ENCODE assay signal across 20 mouse cellular contexts in the genomic region with DNA sequence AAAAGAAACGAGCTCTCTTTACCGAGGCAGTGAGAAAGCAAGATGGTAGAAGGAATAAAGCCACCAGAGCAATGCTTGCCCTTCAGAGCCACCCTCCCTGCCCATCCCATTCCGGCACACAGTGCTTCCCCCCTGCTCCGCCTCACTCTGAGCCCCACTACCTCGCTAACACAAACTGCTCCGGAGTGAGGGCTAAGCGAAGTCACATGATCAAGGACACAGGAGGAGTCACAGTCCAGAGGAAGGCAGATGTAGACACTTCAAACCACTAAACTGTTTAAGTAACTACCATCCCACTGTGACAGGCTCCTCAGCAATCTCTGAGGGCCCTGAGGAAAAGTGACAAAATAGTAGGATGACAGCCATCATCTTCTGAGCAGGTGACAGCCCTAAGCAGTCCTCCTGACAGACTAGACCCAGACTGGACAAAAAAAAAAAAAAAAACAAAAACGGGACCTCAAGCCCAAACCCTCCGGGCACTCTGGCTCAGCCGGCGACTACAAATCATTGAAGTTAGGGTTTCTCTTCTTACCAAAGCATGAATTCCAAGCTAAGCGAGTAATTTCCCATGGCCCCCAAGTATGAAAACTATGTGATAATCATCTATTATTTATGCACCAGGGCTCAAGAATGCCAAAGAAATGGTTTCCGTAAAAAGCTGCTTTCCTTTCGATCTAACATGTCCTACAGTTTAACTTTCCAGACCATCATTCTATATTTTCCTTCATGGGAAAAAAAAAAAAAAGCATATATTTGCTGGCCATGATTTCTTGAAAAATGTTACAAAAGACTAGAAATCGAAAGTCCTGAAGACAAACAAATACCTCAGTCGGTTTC. TPM values are rescaled to one million over a fixed set of nuclear protein-coding genes. Genes with fewer than 3 reads are reported as not detected.
DNase-seq lines count a peak whose midpoint lies in the region; ATAC-seq and TF ChIP-seq lines count a peak whose summit lies in the region.
"Had no signal": no experiment of that assay in that cellular context is flagged by ENCODE, and none has a peak within 500 bp of the region (broad histone marks: within the 10 kb centered on the region; RNA-seq: fewer than 3 reads in every experiment).

No protein-coding gene starts in this region.

- no peaks in the 10 kb centered on the region; the same call in 1 of the 2 replicates for H3K36me3 ChIP-seq in kidney, embryonic 15.5 days
- no peaks in the 10 kb centered on the region for H3K36me3 ChIP-seq in ES-E14 (ENCODE audit: control insufficient read depth, insufficient read depth, low read length, poor library complexity, severe bottlenecking)
- H3K36me3 ChIP-seq: midbrain, embryonic 12.5 days had no signal

- no peak for TF ChIP-seq POLR2A in embryonic fibroblast, embryonic 13.5 days (IDR thresholded peaks at IDR 0.05; ENCODE audit: low read depth, low read length)

- no peaks in the 10 kb centered on the region for H3K9me3 ChIP-seq in kidney, embryonic 15.5 days (replicated peaks)
- H3K9me3 ChIP-seq in ES-E14 (ENCODE audit: control insufficient read depth, insufficient read depth, low read depth, low read length) = no peaks in the 10 kb centered on the region
- H3K9me3 ChIP-seq: midbrain, embryonic 12.5 days had no signal

- no peak for TF ChIP-seq CTCF in gastrocnemius, adult 2 months (IDR thresholded peaks at IDR 0.05)
- no peak for TF ChIP-seq CTCF in embryonic fibroblast, embryonic 13.5 days (IDR thresholded peaks at IDR 0.05; ENCODE audit: borderline replicate concordance, insufficient read depth, low read length)

- WGBS in kidney, embryonic 15.5 days = 41% methylated on average over 16 of the region's 16 CpGs

- H3K27me3 ChIP-seq in kidney, embryonic 15.5 days = no peaks in the 10 kb centered on the region
- H3K27me3 ChIP-seq: midbrain, embryonic 12.5 days had no signal

- peaks cover 44% of the 10 kb centered on the region for H3K4me1 ChIP-seq in kidney, embryonic 15.5 days
- peaks cover 4 to 14% of the 10 kb centered on the region in 2 experiments; a peak in 2 of 4 replicates for H3K4me1 ChIP-seq in ES-E14 (ENCODE audit: control insufficient read depth in 2 of 2, insufficient read depth in 2 of 2, low read length in 2 of 2, poor library complexity in 1 of 2)
- H3K4me1 ChIP-seq in embryonic fibroblast, embryonic 13.5 days (ENCODE audit: control insufficient read depth, insufficient read depth, low read length) = peaks cover 25% of the 10 kb centered on the region
- H3K4me1 ChIP-seq: midbrain, embryonic 12.5 days had no signal

- in situ Hi-C loops in ES-E14 (cut with MboI; ENCODE audit: low sequenced_read_pairs in 2 of 2, unreplicated experiment in 2 of 2) = no loop called here

- peak overlapping the region; percentile 39; the same call in 1 of the 2 replicates for H3K27ac ChIP-seq in gastrocnemius, adult 2 months
- peak overlapping the region; percentile 67 for H3K27ac ChIP-seq in kidney, embryonic 15.5 days
- H3K27ac ChIP-seq in ES-E14 (ENCODE audit: insufficient read depth, low read depth, low read length, poor library complexity, severe bottlenecking) = no peak overlapping the region
- H3K27ac ChIP-seq in embryonic fibroblast, embryonic 13.5 days (ENCODE audit: insufficient read depth, low read length) = peak overlapping the region; percentile 98
- H3K27ac ChIP-seq: heart, adult 2 months; macrophage; midbrain, embryonic 12.5 days; stomach, postnatal 0 days had no signal

- H3K4me3 ChIP-seq in gastrocnemius, adult 2 months = no peak overlapping the region
- H3K4me3 ChIP-seq in kidney, embryonic 15.5 days (replicated peaks) = no peak overlapping the region
- H3K4me3 ChIP-seq in ES-E14 (ENCODE audit: insufficient read depth in 1 of 2, low read depth in 1 of 2, low read length in 2 of 2, poor library complexity in 1 of 2, severe bottlenecking in 1 of 2) = no peak overlapping the region
- peak overlapping the region; percentile 4; the same call in 1 of the 2 replicates for H3K4me3 ChIP-seq in embryonic fibroblast, embryonic 13.5 days (ENCODE audit: insufficient read depth, low read length)
- H3K4me3 ChIP-seq: heart, adult 2 months; midbrain, embryonic 12.5 days had no signal

- ATAC-seq in kidney, embryonic 15.5 days (replicated peaks; ENCODE audit: low FRiP score) = peak; percentile 59
- ATAC-seq in activated CD4-positive, CD25-positive, alpha-beta regulatory T cell, adult 4 months = no peak
- ATAC-seq: forebrain, embryonic 16.5 days had no signal

- DNase-seq in gastrocnemius, adult 2 months = no peak
- DNase-seq in gastrocnemius, postnatal 25 days = no peak
- DNase-seq in kidney, adult 9 months = no peak
- DNase-seq in ES-E14 (ENCODE audit: low read depth, low spot score) = no peak
- DNase-seq in T-cell, adult 2 months (ENCODE audit: low spot score) = no peak
- DNase-seq: B cell, adult 2 months; cerebellum, postnatal 10 days; embryo, embryonic 11 days; kidney, postnatal 14 days; lung, adult 2 months; right cerebral cortex, postnatal 25 days; thymus, postnatal 14 days had no signal

- intact Hi-C loops in gastrocnemius, adult 2 months (cut with DNase I) = no loop called here

- H3K9ac ChIP-seq in kidney, embryonic 15.5 days = no peak overlapping the region
- H3K9ac ChIP-seq in ES-E14 (ENCODE audit: insufficient read depth, low read depth, low read length, poor library complexity, severe bottlenecking) = no peak overlapping the region
- H3K9ac ChIP-seq: midbrain, embryonic 12.5 days had no signal

- H3K4me2 ChIP-seq in kidney, embryonic 15.5 days = peak overlapping the region; percentile 32; the same call in 1 of the 2 replicates
- H3K4me2 ChIP-seq: midbrain, embryonic 12.5 days had no signal

TF ChIP-seq in ES-E14, 5 proteins besides CTCF, POLR2A, EP300 and RAD21:
- TF ChIP-seq CHD2 (IDR thresholded peaks at IDR 0.05; ENCODE audit: low read depth, low read length) (no peak), HCFC1 (IDR thresholded peaks at IDR 0.05; ENCODE audit: borderline replicate concordance, insufficient read depth, low read length) (no peak), MAFK (IDR thresholded peaks at IDR 0.05; ENCODE audit: insufficient read depth, low read depth, low read length) (no peak), ZNF384 (IDR thresholded peaks at IDR 0.05; ENCODE audit: low read depth, low read length) (0 out of 2 replicates have a peak, but pooled peaks have one; percentile 15), ZC3H11A (IDR thresholded peaks at IDR 0.05; ENCODE audit: borderline replicate concordance, low read depth, low read length) (no peak)

RNA-seq across cellular contexts. Expression of gene Fndc3b, which starts 15.3 kb away (rescaled TPM):
- total RNA-seq in gastrocnemius, adult 2 months (2021) = 10 to 100 TPM; 13.8 to 24.9 TPM
- 10 to 100 TPM; 20.6 to 22.0 TPM for total RNA-seq in gastrocnemius, postnatal 25 days (2021)
- polyA plus RNA-seq in kidney, embryonic 15.5 days (2015; fragmentation: Nextera tagmentation; extraction: Ambion mirVana) = 27.9 and 32.8 TPM in 2 replicates
- 9.7 and 16.6 TPM in 2 replicates for total RNA-seq in ES-E14 (2012; rRNA removed)
- 130 and 144 TPM in 2 replicates for polyA plus RNA-seq in embryonic fibroblast, embryonic 13.5 days (2011; ENCODE audit: insufficient read length, low read depth, missing spikeins)
- polyA plus RNA-seq in activated CD4-positive, CD25-positive, alpha-beta regulatory T cell, adult 4 months (2017; shearing (Covaris generic)) = under 1 TPM; 0.17 to 0.81 TPM
